8 mouse cellular contexts compared by ENCODE assay signal in the genomic region with DNA sequence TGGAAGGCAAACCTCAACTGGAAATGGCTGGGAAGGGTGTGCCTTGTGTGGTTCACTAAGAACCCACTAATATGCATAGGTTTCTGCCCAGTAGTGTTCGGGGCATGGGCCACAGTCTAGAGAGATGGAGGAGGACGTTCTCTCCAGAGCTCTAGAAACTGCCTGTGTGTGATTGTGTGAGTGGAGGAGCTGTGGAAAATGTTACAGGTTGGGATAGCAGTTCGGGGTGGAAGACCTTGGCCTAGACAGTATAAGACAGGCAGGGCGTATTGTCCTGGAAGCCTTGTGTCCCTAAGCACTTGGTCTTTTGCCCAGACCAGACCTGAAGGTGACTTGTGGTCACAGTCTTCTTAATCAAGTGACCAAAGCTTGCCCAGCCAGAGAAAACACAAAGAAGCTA. TPM values are rescaled to one million over a fixed set of nuclear protein-coding genes. Genes with fewer than 3 reads are reported as not detected.
DNase-seq lines count a peak whose midpoint lies in the region; ATAC-seq and TF ChIP-seq lines count a peak whose summit lies in the region.

No protein-coding gene starts in this region.

- ATAC-seq in lung, embryonic 14.5 days (ENCODE audit: insufficient read depth) = no peak
- no peak for ATAC-seq in forebrain, embryonic 11.5 days (replicated peaks; ENCODE audit: low FRiP score)

- TF ChIP-seq CTCF in lung, embryonic 14.5 days (IDR thresholded peaks at IDR 0.05; ENCODE audit: low read depth) = no peak
- TF ChIP-seq CTCF in small intestine, adult 2 months (IDR thresholded peaks at IDR 0.05; ENCODE audit: extremely low read depth, insufficient read length, insufficient replicate concordance, low read depth, low read length) = no peak

- peak overlapping the region; percentile 95 for H3K4me2 ChIP-seq in lung, embryonic 14.5 days
- peak overlapping the region; percentile 95 for H3K4me2 ChIP-seq in forebrain, embryonic 11.5 days (ENCODE audit: low read depth, low read length, severe bottlenecking)

- H3K36me3 ChIP-seq in lung, embryonic 14.5 days (ENCODE audit: insufficient read depth) = peaks cover 60% of the 10 kb centered on the region
- H3K36me3 ChIP-seq in forebrain, embryonic 11.5 days (ENCODE audit: control insufficient read depth, insufficient read depth, low read length) = peaks cover 39% of the 10 kb centered on the region
- peaks cover 58% of the 10 kb centered on the region for H3K36me3 ChIP-seq in limb, embryonic 10.5 days
- peaks cover 48% of the 10 kb centered on the region for H3K36me3 ChIP-seq in small intestine, adult 2 months (ENCODE audit: control insufficient read depth, insufficient read depth, low read length)

- DNase-seq in lung, embryonic 14.5 days = no peak
- DNase-seq in lung, adult 18-20 months = no peak
- DNase-seq in forebrain, embryonic 11.5 days (ENCODE audit: low spot score) = peak; percentile 48
- no peak for DNase-seq in limb, embryonic 10.5 days (ENCODE audit: low spot score)
- DNase-seq in right cerebral cortex, adult 2 months (ENCODE audit: low spot score in 2 of 2) = no peak
- no peak for DNase-seq in T-cell, adult 2 months (ENCODE audit: low spot score)
- DNase-seq in right cerebral cortex, postnatal 10 days (ENCODE audit: low spot score in 2 of 2) = no peak

- no peak for TF ChIP-seq POLR2A in small intestine, adult 2 months (IDR thresholded peaks at IDR 0.05; ENCODE audit: low read depth, low read length)

- H3K9ac ChIP-seq in lung, embryonic 14.5 days = peak overlapping the region; percentile 92
- H3K9ac ChIP-seq in forebrain, embryonic 11.5 days (ENCODE audit: low read length) = peak overlapping the region; percentile 97; the same call in 1 of the 2 replicates

- peaks cover 14% of the 10 kb centered on the region for H3K4me1 ChIP-seq in lung, embryonic 14.5 days (ENCODE audit: insufficient read depth)
- H3K4me1 ChIP-seq in forebrain, embryonic 11.5 days (replicated peaks; ENCODE audit: control insufficient read depth, insufficient read depth, low read length) = peaks cover 28% of the 10 kb centered on the region
- peaks cover 63% of the 10 kb centered on the region for H3K4me1 ChIP-seq in limb, embryonic 10.5 days
- H3K4me1 ChIP-seq in small intestine, adult 2 months (ENCODE audit: control insufficient read depth, insufficient read depth, insufficient read length, low read length) = peaks cover 19% of the 10 kb centered on the region

- peak overlapping the region; percentile 81 for H3K4me3 ChIP-seq in lung, embryonic 14.5 days (ENCODE audit: low read depth, low read length)
- H3K4me3 ChIP-seq in forebrain, embryonic 11.5 days (ENCODE audit: low read depth, low read length) = peak overlapping the region; percentile 92
- peak overlapping the region; percentile 87 for H3K4me3 ChIP-seq in limb, embryonic 10.5 days
- peak overlapping the region; percentile 26 for H3K4me3 ChIP-seq in small intestine, adult 2 months (ENCODE audit: low read depth, low read length)

- no peaks in the 10 kb centered on the region for H3K27me3 ChIP-seq in lung, embryonic 14.5 days (ENCODE audit: insufficient read depth, low read length)
- H3K27me3 ChIP-seq in forebrain, embryonic 11.5 days (ENCODE audit: control insufficient read depth, insufficient read depth, low read length) = no peaks in the 10 kb centered on the region
- no peaks in the 10 kb centered on the region for H3K27me3 ChIP-seq in limb, embryonic 10.5 days (ENCODE audit: low read depth, poor library complexity, severe bottlenecking)
- H3K27me3 ChIP-seq in small intestine, adult 2 months (ENCODE audit: control insufficient read depth, insufficient read depth, low read length) = no peaks in the 10 kb centered on the region

- H3K27ac ChIP-seq in lung, embryonic 14.5 days (ENCODE audit: low read depth) = peak overlapping the region; percentile 1; the same call in 1 of the 2 replicates
- H3K27ac ChIP-seq in forebrain, embryonic 11.5 days (ENCODE audit: low read depth, low read length) = no peak overlapping the region
- peak overlapping the region; percentile 100; the same call in 1 of the 2 replicates for H3K27ac ChIP-seq in limb, embryonic 10.5 days
- H3K27ac ChIP-seq in small intestine, adult 2 months (ENCODE audit: insufficient read depth, low read depth, low read length) = peak overlapping the region; percentile 65

- no peaks in the 10 kb centered on the region for H3K9me3 ChIP-seq in lung, embryonic 14.5 days (ENCODE audit: low read depth, low read length)
- H3K9me3 ChIP-seq in forebrain, embryonic 11.5 days (ENCODE audit: control insufficient read depth, low read length) = no peaks in the 10 kb centered on the region
- no peaks in the 10 kb centered on the region for H3K9me3 ChIP-seq in limb, embryonic 10.5 days (replicated peaks)

- WGBS in lung, embryonic 14.5 days = 53% methylated on average over 4 of the region's 4 CpGs
- WGBS in forebrain, embryonic 11.5 days = 80% methylated on average over 4 of the region's 4 CpGs
- WGBS in limb, embryonic 10.5 days = 78% methylated on average over 4 of the region's 4 CpGs
- 6% methylated on average over 4 of the region's 4 CpGs for WGBS in small intestine, adult 2 months

RNA-seq across cellular contexts. Expression of a gene that starts 4.1 kb away (rescaled TPM):
- polyA plus RNA-seq in lung, embryonic 14.5 days (2014; fragmentation: Nextera tagmentation; extraction: Ambion mirVana) = 254 and 255 TPM in 2 replicates
- polyA plus RNA-seq in forebrain, embryonic 11.5 days (2014; fragmentation: Nextera tagmentation; extraction: Ambion mirVana) = 338 and 382 TPM in 2 replicates
- 335 and 336 TPM in 2 replicates for polyA plus RNA-seq in limb, embryonic 10.5 days (2016; fragmentation: Nextera tagmentation; extraction: Ambion mirVana)
- polyA plus RNA-seq in small intestine, adult 2 months (2012; rRNA removed) = 67.1 and 140 TPM in 2 replicates

RNA-seq across cellular contexts. Expression of a gene that starts 12.6 kb away (rescaled TPM):
- 127 and 133 TPM in 2 replicates for polyA plus RNA-seq in lung, embryonic 14.5 days (2014; fragmentation: Nextera tagmentation; extraction: Ambion mirVana)
- polyA plus RNA-seq in forebrain, embryonic 11.5 days (2014; fragmentation: Nextera tagmentation; extraction: Ambion mirVana) = 70.6 and 74.0 TPM in 2 replicates
- polyA plus RNA-seq in limb, embryonic 10.5 days (2016; fragmentation: Nextera tagmentation; extraction: Ambion mirVana) = 69.1 and 90.7 TPM in 2 replicates
- polyA plus RNA-seq in small intestine, adult 2 months (2012; rRNA removed) = 201 and 291 TPM in 2 replicates

RNA-seq across cellular contexts. Expression of a gene that starts 21.2 kb away (rescaled TPM):
- polyA plus RNA-seq in lung, embryonic 14.5 days (2014; fragmentation: Nextera tagmentation; extraction: Ambion mirVana) = 3.2 and 3.7 TPM in 2 replicates
- polyA plus RNA-seq in forebrain, embryonic 11.5 days (2014; fragmentation: Nextera tagmentation; extraction: Ambion mirVana) = 1.1 and 1.7 TPM in 2 replicates
- 2.7 and 4.1 TPM in 2 replicates for polyA plus RNA-seq in limb, embryonic 10.5 days (2016; fragmentation: Nextera tagmentation; extraction: Ambion mirVana)
- 1,096 and 2,780 TPM in 2 replicates for polyA plus RNA-seq in small intestine, adult 2 months (2012; rRNA removed)

RNA-seq across cellular contexts. Expression of a gene that starts 23.7 kb away (rescaled TPM):
- 6.8 and 6.9 TPM in 2 replicates for polyA plus RNA-seq in lung, embryonic 14.5 days (2014; fragmentation: Nextera tagmentation; extraction: Ambion mirVana)
- polyA plus RNA-seq in forebrain, embryonic 11.5 days (2014; fragmentation: Nextera tagmentation; extraction: Ambion mirVana) = 2.1 and 2.4 TPM in 2 replicates
- 2.7 and 3.0 TPM in 2 replicates for polyA plus RNA-seq in limb, embryonic 10.5 days (2016; fragmentation: Nextera tagmentation; extraction: Ambion mirVana)
- 4.4 and 7.1 TPM in 2 replicates for polyA plus RNA-seq in small intestine, adult 2 months (2012; rRNA removed)

RNA-seq across cellular contexts. Expression of a gene that starts 45.1 kb away (rescaled TPM):
- polyA plus RNA-seq in lung, embryonic 14.5 days (2014; fragmentation: Nextera tagmentation; extraction: Ambion mirVana) = 31.8 and 37.4 TPM in 2 replicates
- polyA plus RNA-seq in forebrain, embryonic 11.5 days (2014; fragmentation: Nextera tagmentation; extraction: Ambion mirVana) = 45.6 and 49.9 TPM in 2 replicates
- polyA plus RNA-seq in limb, embryonic 10.5 days (2016; fragmentation: Nextera tagmentation; extraction: Ambion mirVana) = 50.5 and 63.1 TPM in 2 replicates
- polyA plus RNA-seq in small intestine, adult 2 months (2012; rRNA removed) = 76.0 and 138 TPM in 2 replicates

Comparison
In these comparisons a context has a peak if more than half of its experiments do, and no peak if none do; other contexts are left out.
1. H3K4me3 ChIP-seq: peak in every context shown above with its lines; median percentile 92 in forebrain, embryonic 11.5 days; 87 in limb, embryonic 10.5 days; 81 in lung, embryonic 14.5 days; 26 in small intestine, adult 2 months.
2. RNA of a gene that starts 21.2 kb away (polyA plus RNA-seq): 1,096 to 2,780 TPM in small intestine, adult 2 months; 2.7 to 4.1 TPM in limb, embryonic 10.5 days, 3.2 to 3.7 TPM in lung, embryonic 14.5 days and 1.1 to 1.7 TPM in forebrain, embryonic 11.5 days; every median in the first group is over 100 times any median in the second.